Mouse (Mus musculus) liver, adult 2 months (tissue): Measurements from ENCODE around the gene Asxl1.

ENCODE experiments used
- CTCF ChIP-seq: fragments of 200-500 bp; IDR thresholded peaks from 2 replicates; pipeline ENCODE4 v1.5.1; 2011; ENCODE audit warnings: low read depth, low read length, control low read depth
- POLR2A ChIP-seq: fragments of 200-500 bp; IDR thresholded peaks from 2 replicates; pipeline ENCODE4 v1.6.1; 2011; ENCODE audit warnings: low read length, control low read depth; ENCODE audit not compliant: insufficient read depth; ENCODE audit errors: extremely low read depth

GRCm38 (mm10) chr2:153442720-153443119 is 97.1 kb downstream of the Asxl1 start:
- TF ChIP-seq POLR2A (no peak), CTCF (no peak)
